In the genomic region with DNA sequence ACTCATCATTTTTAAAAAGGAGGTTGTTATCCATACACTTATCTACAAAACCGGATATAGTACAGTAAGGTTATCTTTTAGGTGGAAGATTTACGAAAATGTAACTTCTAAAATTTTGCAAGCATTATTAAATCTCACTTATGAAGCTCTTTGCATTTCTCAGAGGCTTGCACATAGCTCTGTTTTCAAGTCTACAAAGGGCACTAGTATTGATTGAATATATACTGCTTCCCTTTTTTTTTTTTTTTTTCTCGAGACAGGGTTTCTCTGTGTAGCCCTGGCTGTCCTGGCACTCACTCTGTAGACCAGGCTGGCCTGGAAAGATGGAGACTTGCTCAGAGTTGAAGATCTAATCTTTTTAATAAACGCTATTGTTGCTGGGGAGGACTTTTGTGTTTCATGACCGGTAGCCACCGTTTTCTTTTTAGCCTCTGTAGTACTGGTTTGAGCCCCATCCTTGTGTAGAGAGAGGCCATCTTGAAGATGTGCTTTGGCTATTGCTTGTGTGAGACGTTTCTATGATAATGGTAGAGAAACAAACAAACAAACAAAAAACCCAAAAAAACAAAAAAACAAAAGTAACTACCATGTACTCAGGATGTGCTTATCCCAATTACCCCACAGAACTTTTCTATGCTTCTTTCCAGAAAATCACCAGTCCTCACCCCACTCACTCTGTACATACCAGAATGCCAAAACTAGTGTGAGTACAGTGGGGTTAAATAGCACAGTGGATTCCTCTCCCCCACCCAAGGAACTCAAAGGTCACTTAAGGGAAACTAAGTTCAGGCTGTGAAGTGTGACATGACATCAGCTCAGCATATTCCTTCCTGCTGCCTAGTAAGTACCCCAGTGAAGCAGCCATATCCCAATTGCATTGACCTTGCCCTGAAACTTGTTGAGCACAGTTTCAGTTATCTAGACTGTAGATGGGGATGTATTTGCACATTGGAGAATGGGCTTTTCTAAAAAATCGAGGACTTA, we compare ENCODE assay signal across 7 mouse cellular contexts. TPM values are rescaled to one million over a fixed set of nuclear protein-coding genes. Genes with fewer than 3 reads are reported as not detected.
DNase-seq lines count a peak whose midpoint lies in the region; ATAC-seq lines count a peak whose summit lies in the region.

No protein-coding gene starts in this region.

- 50% methylated on average over 8 of the region's 8 CpGs for WGBS in forebrain, embryonic 11.5 days
- WGBS in limb, embryonic 11.5 days: 60% methylated on average over 8 of the region's 8 CpGs
- 46% methylated on average over 8 of the region's 8 CpGs for WGBS in stomach, embryonic 14.5 days

- H3K4me1 ChIP-seq in megakaryocyte, embryonic 14.5 days: peaks cover 68% of the 10 kb centered on the region
- H3K4me1 ChIP-seq in forebrain, embryonic 11.5 days (replicated peaks; ENCODE audit: control insufficient read depth, insufficient read depth, low read length): peaks cover 2% of the 10 kb centered on the region; the same call in 1 of the 2 replicates
- H3K4me1 ChIP-seq in limb, embryonic 11.5 days (ENCODE audit: control insufficient read depth, insufficient read depth, low read length): 0 out of 2 replicates have a peak, but pooled peaks cover 2% of the 10 kb centered on the region
- peaks cover 11% of the 10 kb centered on the region; the same call in 1 of the 2 replicates for H3K4me1 ChIP-seq in stomach, embryonic 14.5 days (ENCODE audit: control insufficient read depth, insufficient read depth, low read length)

- H3K9ac ChIP-seq in forebrain, embryonic 11.5 days (ENCODE audit: low read length): peak overlapping the region; percentile 71
- peak overlapping the region; percentile 27 for H3K9ac ChIP-seq in limb, embryonic 11.5 days (ENCODE audit: low read length)
- H3K9ac ChIP-seq in stomach, embryonic 14.5 days (replicated peaks; ENCODE audit: low read depth, low read length): no peak overlapping the region

- H3K36me3 ChIP-seq in megakaryocyte, embryonic 14.5 days (replicated peaks; ENCODE audit: low read length): no peaks in the 10 kb centered on the region
- no peaks in the 10 kb centered on the region for H3K36me3 ChIP-seq in forebrain, embryonic 11.5 days (ENCODE audit: control insufficient read depth, insufficient read depth, low read length)
- no peaks in the 10 kb centered on the region for H3K36me3 ChIP-seq in limb, embryonic 11.5 days (ENCODE audit: control insufficient read depth, insufficient read depth, low read length)
- H3K36me3 ChIP-seq in stomach, embryonic 14.5 days (ENCODE audit: control insufficient read depth, insufficient read depth, low read length): no peaks in the 10 kb centered on the region

- no peaks in the 10 kb centered on the region for H3K9me3 ChIP-seq in megakaryocyte, embryonic 14.5 days
- H3K9me3 ChIP-seq in forebrain, embryonic 11.5 days (ENCODE audit: control insufficient read depth, low read length): no peaks in the 10 kb centered on the region
- H3K9me3 ChIP-seq in limb, embryonic 11.5 days (ENCODE audit: control insufficient read depth, low read length): no peaks in the 10 kb centered on the region
- H3K9me3 ChIP-seq in stomach, embryonic 14.5 days (ENCODE audit: control insufficient read depth, low read depth, low read length): no peaks in the 10 kb centered on the region

- peak overlapping the region; percentile 87 for H3K4me3 ChIP-seq in megakaryocyte, embryonic 14.5 days (replicated peaks)
- H3K4me3 ChIP-seq in forebrain, embryonic 11.5 days (ENCODE audit: low read depth, low read length): peak overlapping the region; percentile 36
- no peak overlapping the region; the same call in 1 of the 2 replicates for H3K4me3 ChIP-seq in limb, embryonic 11.5 days (ENCODE audit: low read depth, low read length)
- peak overlapping the region; percentile 39; the same call in 1 of the 2 replicates for H3K4me3 ChIP-seq in stomach, embryonic 14.5 days (ENCODE audit: low read depth, low read length)

- H3K27ac ChIP-seq in forebrain, embryonic 11.5 days (ENCODE audit: low read depth, low read length): peak overlapping the region; percentile 93
- H3K27ac ChIP-seq in limb, embryonic 11.5 days (replicated peaks; ENCODE audit: low read depth, low read length): peak overlapping the region; percentile 97
- H3K27ac ChIP-seq in stomach, embryonic 14.5 days (ENCODE audit: low read length): peak overlapping the region; percentile 88

- no peak for ATAC-seq in megakaryocyte, adult 5-6 weeks (ENCODE audit: poor library complexity, severe bottlenecking)
- no peak for ATAC-seq in forebrain, embryonic 11.5 days (replicated peaks; ENCODE audit: low FRiP score)
- ATAC-seq in limb, embryonic 11.5 days (ENCODE audit: insufficient number of reproducible peaks, low FRiP score, low TSS enrichment, low read depth): no peak
- ATAC-seq in stomach, embryonic 14.5 days (ENCODE audit: insufficient number of reproducible peaks, insufficient read depth, low FRiP score, low read depth): no peak

- H3K27me3 ChIP-seq in megakaryocyte, embryonic 14.5 days (replicated peaks): no peaks in the 10 kb centered on the region
- no peaks in the 10 kb centered on the region for H3K27me3 ChIP-seq in forebrain, embryonic 11.5 days (ENCODE audit: control insufficient read depth, insufficient read depth, low read length)
- no peaks in the 10 kb centered on the region for H3K27me3 ChIP-seq in limb, embryonic 11.5 days (ENCODE audit: control insufficient read depth, insufficient read depth, low read length)
- H3K27me3 ChIP-seq in stomach, embryonic 14.5 days (ENCODE audit: control insufficient read depth, insufficient read depth, low read length): no peaks in the 10 kb centered on the region

- H3K4me2 ChIP-seq in forebrain, embryonic 11.5 days (ENCODE audit: low read depth, low read length, severe bottlenecking): peak overlapping the region; percentile 55; the same call in 1 of the 2 replicates
- peak overlapping the region; percentile 57; the same call in 1 of the 2 replicates for H3K4me2 ChIP-seq in limb, embryonic 11.5 days (ENCODE audit: low read depth, severe bottlenecking)
- H3K4me2 ChIP-seq in stomach, embryonic 14.5 days (replicated peaks; ENCODE audit: low read depth, low read length): peak overlapping the region; percentile 56

- no peak for DNase-seq in forebrain, embryonic 11.5 days (ENCODE audit: low spot score)
- peak; percentile 34 for DNase-seq in limb, embryonic 11.5 days (ENCODE audit: low spot score)
- DNase-seq in layer of hippocampus, postnatal 25 days (ENCODE audit: extremely low spot score in 1 of 2, low spot score in 1 of 2): no peak
- no peak for DNase-seq in left cerebral cortex, adult 8-10 months (ENCODE audit: low spot score in 2 of 2)

RNA-seq across cellular contexts. Expression of gene Hist1h4f, which starts 0.8 kb away (rescaled TPM):
- 8.9 and 30.2 TPM in 2 replicates for polyA plus RNA-seq in megakaryocyte, embryonic 14.5 days (2012; ENCODE audit: insufficient read depth, low replicate concordance)
- 110 and 116 TPM in 2 replicates for total RNA-seq in megakaryocyte, adult 5-6 weeks (2015)
- 2,488 and 3,291 TPM in 2 replicates for total RNA-seq in megakaryocyte, adult 5-6 weeks (2017)
- polyA plus RNA-seq in forebrain, embryonic 11.5 days (2014; fragmentation: Nextera tagmentation; extraction: Ambion mirVana): 1.2 and 1.3 TPM in 2 replicates
- polyA plus RNA-seq in limb, embryonic 11.5 days (2014; fragmentation: Nextera tagmentation; extraction: Ambion mirVana): 0.67 and 2.3 TPM in 2 replicates
- polyA plus RNA-seq in stomach, embryonic 14.5 days (2014; fragmentation: Nextera tagmentation; extraction: Ambion mirVana): 1.8 and 2.4 TPM in 2 replicates
- 100 to 1,000 TPM; 127 to 164 TPM for total RNA-seq in layer of hippocampus, postnatal 25 days (2021)
- 100 to 1,000 TPM; 153 to 191 (median 171) TPM for total RNA-seq in left cerebral cortex, adult 8-10 months (2022)

RNA-seq across cellular contexts. Expression of gene Hist1h1d, which starts 0.8 kb away (rescaled TPM):
- 0.36 and 2.1 TPM in 2 replicates for polyA plus RNA-seq in megakaryocyte, embryonic 14.5 days (2012; ENCODE audit: insufficient read depth, low replicate concordance)
- 16.7 and 17.0 TPM in 2 replicates for total RNA-seq in megakaryocyte, adult 5-6 weeks (2015)
- 182 and 184 TPM in 2 replicates for total RNA-seq in megakaryocyte, adult 5-6 weeks (2017)
- 0.87 and 0.92 TPM in 2 replicates for polyA plus RNA-seq in forebrain, embryonic 11.5 days (2014; fragmentation: Nextera tagmentation; extraction: Ambion mirVana)
- polyA plus RNA-seq in limb, embryonic 11.5 days (2014; fragmentation: Nextera tagmentation; extraction: Ambion mirVana): 0.54 and 0.56 TPM in 2 replicates
- polyA plus RNA-seq in stomach, embryonic 14.5 days (2014; fragmentation: Nextera tagmentation; extraction: Ambion mirVana): 1.0 and 1.1 TPM in 2 replicates
- 1 to 10 TPM; 4.7 to 4.8 TPM for total RNA-seq in layer of hippocampus, postnatal 25 days (2021)
- total RNA-seq in left cerebral cortex, adult 8-10 months (2022): 1 to 10 TPM; 3.4 to 4.2 (median 3.5) TPM

RNA-seq across cellular contexts. Expression of gene Hist1h3f, which starts 8.4 kb away (rescaled TPM):
- polyA plus RNA-seq in megakaryocyte, embryonic 14.5 days (2012; ENCODE audit: insufficient read depth, low replicate concordance): 7.0 TPM in 1 of 2 replicates, not detected in the other
- total RNA-seq in megakaryocyte, adult 5-6 weeks (2015): 43.8 and 48.7 TPM in 2 replicates
- total RNA-seq in megakaryocyte, adult 5-6 weeks (2017): 145 and 146 TPM in 2 replicates
- 0.92 and 1.4 TPM in 2 replicates for polyA plus RNA-seq in forebrain, embryonic 11.5 days (2014; fragmentation: Nextera tagmentation; extraction: Ambion mirVana)
- 1.4 and 2.0 TPM in 2 replicates for polyA plus RNA-seq in limb, embryonic 11.5 days (2014; fragmentation: Nextera tagmentation; extraction: Ambion mirVana)
- polyA plus RNA-seq in stomach, embryonic 14.5 days (2014; fragmentation: Nextera tagmentation; extraction: Ambion mirVana): 0.94 and 1.3 TPM in 2 replicates
- 10 to 100 TPM; 15.7 to 16.5 TPM for total RNA-seq in layer of hippocampus, postnatal 25 days (2021)
- total RNA-seq in left cerebral cortex, adult 8-10 months (2022): 10 to 100 TPM; 15.3 to 21.8 (median 16.6) TPM

RNA-seq across cellular contexts. Expression of gene Hist1h2bh, which starts 9.0 kb away (rescaled TPM):
- polyA plus RNA-seq in megakaryocyte, embryonic 14.5 days (2012; ENCODE audit: insufficient read depth, low replicate concordance): 1.4 and 2.0 TPM in 2 replicates
- total RNA-seq in megakaryocyte, adult 5-6 weeks (2015): 32.3 and 36.5 TPM in 2 replicates
- 143 and 176 TPM in 2 replicates for total RNA-seq in megakaryocyte, adult 5-6 weeks (2017)
- 0.85 and 1.2 TPM in 2 replicates for polyA plus RNA-seq in forebrain, embryonic 11.5 days (2014; fragmentation: Nextera tagmentation; extraction: Ambion mirVana)
- polyA plus RNA-seq in limb, embryonic 11.5 days (2014; fragmentation: Nextera tagmentation; extraction: Ambion mirVana): 0.79 and 1.0 TPM in 2 replicates
- polyA plus RNA-seq in stomach, embryonic 14.5 days (2014; fragmentation: Nextera tagmentation; extraction: Ambion mirVana): 1.1 and 1.2 TPM in 2 replicates
- total RNA-seq in layer of hippocampus, postnatal 25 days (2021): 1 to 10 TPM in 1 of 2 experiments, under 1 TPM in 1; 0.94 to 1.1 TPM
- 1 to 10 TPM in 2 of 4 experiments, under 1 TPM in 2; 0.84 to 1.6 (median 0.98) TPM for total RNA-seq in left cerebral cortex, adult 8-10 months (2022)

RNA-seq across cellular contexts. Expression of gene Hist1h3e, which starts 9.9 kb away (rescaled TPM):
- 17.9 and 26.5 TPM in 2 replicates for polyA plus RNA-seq in megakaryocyte, embryonic 14.5 days (2012; ENCODE audit: insufficient read depth, low replicate concordance)
- 101 and 161 TPM in 2 replicates for total RNA-seq in megakaryocyte, adult 5-6 weeks (2015)
- 295 and 358 TPM in 2 replicates for total RNA-seq in megakaryocyte, adult 5-6 weeks (2017)
- polyA plus RNA-seq in forebrain, embryonic 11.5 days (2014; fragmentation: Nextera tagmentation; extraction: Ambion mirVana): 6.7 and 10.4 TPM in 2 replicates
- 9.6 and 9.8 TPM in 2 replicates for polyA plus RNA-seq in limb, embryonic 11.5 days (2014; fragmentation: Nextera tagmentation; extraction: Ambion mirVana)
- 10.2 and 10.3 TPM in 2 replicates for polyA plus RNA-seq in stomach, embryonic 14.5 days (2014; fragmentation: Nextera tagmentation; extraction: Ambion mirVana)
- 10 to 100 TPM; 47.8 to 50.0 TPM for total RNA-seq in layer of hippocampus, postnatal 25 days (2021)
- 10 to 100 TPM; 43.6 to 61.8 (median 54.4) TPM for total RNA-seq in left cerebral cortex, adult 8-10 months (2022)
